Mouse (Mus musculus): ENCODE measurements at regions not wholly inside any gene's neighbourhood (a gene's known extent, or its start where the extent isn't known, plus 50 kb on each side); places are given as distances from the start of the nearest gene placed in this dataset.

GRCm38 (mm10) chr10:96465967-96466366 is 150.8 kb upstream of the Btg1 start:
- Histone ChIP-seq H3K9ac (ENCODE audit: control insufficient read depth, low read depth, low read length, poor library complexity, severe bottlenecking) (no peak overlapping the region), H3K36me3 (ENCODE audit: control insufficient read depth in 1 of 2, insufficient read depth in 2 of 2, low read length in 2 of 2) (no peaks in the 10 kb centered on the region), H3K4me1 (ENCODE audit: control insufficient read depth in 1 of 2, insufficient read depth in 2 of 2, low read length in 2 of 2) (no peaks in the 10 kb centered on the region), H3K27me3 (ENCODE audit: control insufficient read depth in 1 of 2, insufficient read depth in 2 of 2, low read length in 2 of 2) (no peaks in the 10 kb centered on the region), H3K4me3 (ENCODE audit: control insufficient read depth in 1 of 2, insufficient read depth in 1 of 2, low read depth in 2 of 2, low read length in 2 of 2) (no peak overlapping the region), H3K9me3 (replicated peaks; ENCODE audit: insufficient read depth, low read length) (no peaks in the 10 kb centered on the region), H3K27ac (ENCODE audit: control insufficient read depth, low read depth, low read length) (no peak overlapping the region), H3K79me2 (ENCODE audit: control insufficient read depth, insufficient read depth, low read length, poor library complexity) (no peaks in the 10 kb centered on the region)
- no peak for TF ChIP-seq MXI1 (IDR thresholded peaks at IDR 0.05; ENCODE audit: low read depth, low read length)
- no peak for DNase-seq (ENCODE audit: low read depth, low spot score)

GRCm38 (mm10) chr10:96466845-96467244 is 150.0 kb upstream of the Btg1 start:
- no peaks in the 10 kb centered on the region for H3K9me3 ChIP-seq (replicated peaks; ENCODE audit: insufficient read depth, low read length)
- no peaks in the 10 kb centered on the region for H3K4me1 ChIP-seq (ENCODE audit: control insufficient read depth in 1 of 2, insufficient read depth in 2 of 2, low read length in 2 of 2)
- no peak for DNase-seq (ENCODE audit: low read depth, low spot score)

GRCm38 (mm10) chr10:96467661-96468060 is 149.1 kb upstream of the Btg1 start:
- Histone ChIP-seq H3K27me3 (ENCODE audit: control insufficient read depth in 1 of 2, insufficient read depth in 2 of 2, low read length in 2 of 2) (no peaks in the 10 kb centered on the region), H3K4me3 (ENCODE audit: control insufficient read depth in 1 of 2, insufficient read depth in 1 of 2, low read depth in 2 of 2, low read length in 2 of 2) (no peak overlapping the region), H3K36me3 (ENCODE audit: control insufficient read depth in 1 of 2, insufficient read depth in 2 of 2, low read length in 2 of 2) (no peaks in the 10 kb centered on the region), H3K4me1 (ENCODE audit: control insufficient read depth in 1 of 2, insufficient read depth in 2 of 2, low read length in 2 of 2) (no peaks in the 10 kb centered on the region), H3K9ac (ENCODE audit: control insufficient read depth, low read depth, low read length, poor library complexity, severe bottlenecking) (no peak overlapping the region), H3K9me3 (replicated peaks; ENCODE audit: insufficient read depth, low read length) (no peaks in the 10 kb centered on the region), H3K27ac (ENCODE audit: control insufficient read depth, low read depth, low read length) (no peak overlapping the region), H3K79me2 (ENCODE audit: control insufficient read depth, insufficient read depth, low read length, poor library complexity) (no peaks in the 10 kb centered on the region)
- DNase-seq (ENCODE audit: low read depth, low spot score), result no peak
- no peak for TF ChIP-seq ZKSCAN1 (IDR thresholded peaks at IDR 0.05; ENCODE audit: low read depth, low read length)
- TF ChIP-seq POLR2A (IDR thresholded peaks at IDR 0.05; ENCODE audit: control insufficient read depth in 1 of 2, insufficient read depth in 1 of 2, low read depth in 1 of 2, low read length in 2 of 2, poor library complexity in 1 of 2), result no peak
- TF ChIP-seq CHD2 (IDR thresholded peaks at IDR 0.05; ENCODE audit: low read length), result no peak
- TF ChIP-seq ZC3H11A (IDR thresholded peaks at IDR 0.05; ENCODE audit: low read depth, low read length), result no peak
- no peak for TF ChIP-seq BHLHE40 (IDR thresholded peaks at IDR 0.05; ENCODE audit: borderline replicate concordance, low read depth, low read length)
- TF ChIP-seq MAFK (IDR thresholded peaks at IDR 0.05; ENCODE audit: borderline replicate concordance, low read depth, low read length), result no peak
- no peak for TF ChIP-seq RAD21 (IDR thresholded peaks at IDR 0.05; ENCODE audit: low read depth, low read length)
- TF ChIP-seq MEF2A (IDR thresholded peaks at IDR 0.05; ENCODE audit: extremely low read depth, insufficient replicate concordance, low read depth, low read length, poor library complexity, severe bottlenecking), result no peak
- TF ChIP-seq TAL1 (IDR thresholded peaks at IDR 0.05; ENCODE audit: low read length), result no peak
- no peak for TF ChIP-seq ZNF384 (IDR thresholded peaks at IDR 0.05; ENCODE audit: low read depth, low read length)
- TF ChIP-seq HCFC1 (IDR thresholded peaks at IDR 0.05; ENCODE audit: low read depth, low read length), result no peak
- no peak for TF ChIP-seq POLR2AphosphoS5 (IDR thresholded peaks at IDR 0.05; ENCODE audit: borderline replicate concordance, low read depth, low read length)
- no peak for TF ChIP-seq MXI1 (IDR thresholded peaks at IDR 0.05; ENCODE audit: low read depth, low read length)
- no peak for TF ChIP-seq EP300 (IDR thresholded peaks at IDR 0.05; ENCODE audit: low read depth in 1 of 2, low read length in 2 of 2)
- no peak for TF ChIP-seq RCOR1 (IDR thresholded peaks at IDR 0.05; ENCODE audit: low read depth, low read length)
- TF ChIP-seq ZMIZ1 (IDR thresholded peaks at IDR 0.05; ENCODE audit: low read depth, low read length), result no peak
- TF ChIP-seq UBTF (IDR thresholded peaks at IDR 0.05; ENCODE audit: borderline replicate concordance, insufficient read depth, low read depth, low read length), result no peak
- no peak for TF ChIP-seq SIN3A (IDR thresholded peaks at IDR 0.05; ENCODE audit: low read length)
- no peak for TF ChIP-seq MAZ (IDR thresholded peaks at IDR 0.05; ENCODE audit: low read depth, low read length)
- TF ChIP-seq NELFE (IDR thresholded peaks at IDR 0.05; ENCODE audit: low read depth, low read length), result no peak

More at GRCm38 (mm10) chr10:96466845-96467244, 150.0 kb upstream of the Btg1 start:
- TF ChIP-seq MYB (IDR thresholded peaks at IDR 0.05; ENCODE audit: low read depth, low read length), result no peak
- no peak overlapping the region for H3K9ac ChIP-seq (ENCODE audit: control insufficient read depth, low read depth, low read length, poor library complexity, severe bottlenecking)
- no peak overlapping the region for H3K4me3 ChIP-seq (ENCODE audit: control insufficient read depth in 1 of 2, insufficient read depth in 1 of 2, low read depth in 2 of 2, low read length in 2 of 2)
- no peaks in the 10 kb centered on the region for H3K79me2 ChIP-seq (ENCODE audit: control insufficient read depth, insufficient read depth, low read length, poor library complexity)
- no peak overlapping the region for H3K27ac ChIP-seq (ENCODE audit: control insufficient read depth, low read depth, low read length)
- H3K36me3 ChIP-seq (ENCODE audit: control insufficient read depth in 1 of 2, insufficient read depth in 2 of 2, low read length in 2 of 2), result no peaks in the 10 kb centered on the region
- H3K27me3 ChIP-seq (ENCODE audit: control insufficient read depth in 1 of 2, insufficient read depth in 2 of 2, low read length in 2 of 2), result no peaks in the 10 kb centered on the region
